Mouse (Mus musculus): ENCODE data around the gene Ssh2.

- TF ChIP-seq CTCF (IDR thresholded peaks at IDR 0.05; ENCODE audit: control insufficient read depth, insufficient read depth, insufficient replicate concordance, low read depth, low read length) (no peak), POLR2A (IDR thresholded peaks at IDR 0.05; ENCODE audit: control insufficient read depth, low read depth, low read length) (no peak)
These were observed 64.1 kb downstream of the Ssh2 start for GRCm38 (mm10) chr11:77280219-77280618.

All from testis, adult 2 months (tissue).